Mouse (Mus musculus) liver, adult 2 months (tissue): ENCODE measurements at regions not wholly inside any gene's neighbourhood (a gene's known extent, or its start where the extent isn't known, plus 50 kb on each side); places are given as distances from the start of the nearest gene placed in this dataset.

Source experiments
- CTCF ChIP-seq: fragments of 200-500 bp; IDR thresholded peaks from 2 replicates; pipeline ENCODE4 v1.5.1; 2011; ENCODE audit warnings: low read depth, low read length, control low read depth
- POLR2A ChIP-seq: fragments of 200-500 bp; IDR thresholded peaks from 2 replicates; pipeline ENCODE4 v1.6.1; 2011; ENCODE audit warnings: low read length, control low read depth; ENCODE audit not compliant: insufficient read depth; ENCODE audit errors: extremely low read depth

DNA sequence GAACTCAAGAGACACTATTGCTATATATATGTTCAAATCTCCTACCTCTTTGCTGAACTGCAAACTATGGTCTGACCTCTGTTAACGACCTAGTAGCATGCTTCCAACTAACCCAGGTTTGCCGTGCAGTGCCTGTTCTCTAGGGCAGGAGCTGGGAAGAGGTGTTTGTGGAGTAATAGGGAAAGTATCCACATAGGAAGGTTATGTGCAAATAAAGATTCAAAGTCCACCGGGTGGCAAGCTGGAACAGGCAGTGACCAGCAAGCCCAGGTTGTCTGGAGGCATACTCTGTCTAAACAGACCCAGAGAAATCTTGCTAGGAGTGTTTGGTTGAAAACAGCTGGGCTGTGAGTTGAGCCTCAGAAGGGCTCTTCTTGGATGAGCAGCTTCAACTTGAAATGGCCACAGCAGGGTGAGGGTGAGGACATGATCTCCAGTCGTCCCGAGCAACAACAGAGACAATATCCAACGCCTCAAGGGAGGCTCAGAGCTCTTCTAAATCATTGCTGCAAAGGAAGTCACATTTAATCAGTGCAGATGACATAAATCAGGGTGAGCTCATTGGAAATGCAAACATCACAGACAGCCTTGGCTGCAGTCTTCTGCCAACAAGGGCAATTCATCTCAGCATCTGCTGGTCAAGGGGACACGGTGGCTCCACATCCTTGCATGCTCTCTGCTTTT is 846.7 kb downstream of the Synb start:
- TF ChIP-seq POLR2A: no peak
- no peak for TF ChIP-seq CTCF
